In the genomic region with DNA sequence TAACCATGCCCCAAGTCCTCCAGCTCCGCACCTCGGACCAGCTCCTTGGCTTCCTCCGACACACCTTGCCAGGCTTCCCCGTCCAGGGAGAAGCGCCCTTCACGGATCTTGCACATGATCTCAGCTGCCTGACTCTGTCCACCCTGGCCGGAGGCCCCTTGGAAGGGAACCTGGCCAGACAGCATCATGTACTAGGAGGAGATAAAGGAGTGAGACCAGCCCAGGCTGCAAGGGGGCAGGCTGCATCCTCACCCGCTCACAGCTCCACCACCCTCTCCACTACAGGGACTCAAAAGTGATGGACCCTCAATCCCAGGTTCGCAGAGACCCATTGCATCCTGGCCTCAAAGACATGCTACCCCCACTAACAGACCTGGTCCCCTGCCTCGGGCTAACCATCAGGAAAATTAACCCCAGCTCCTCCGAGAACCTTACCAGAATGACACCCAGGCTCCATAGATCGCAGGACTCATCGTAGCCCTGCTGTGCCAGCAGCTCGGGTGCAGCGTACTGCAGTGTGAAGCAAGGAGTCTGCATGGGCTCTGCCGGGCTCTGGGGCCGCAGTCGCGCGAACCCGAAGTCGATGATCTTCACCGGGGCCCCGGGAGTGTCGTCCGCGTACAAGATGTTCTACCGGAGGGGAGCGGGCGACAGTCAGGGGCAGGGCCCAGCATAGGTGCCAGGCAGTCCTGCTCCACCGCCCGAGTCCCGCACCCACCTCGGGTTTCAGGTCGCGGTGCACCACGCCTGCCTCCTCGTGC, we compare ENCODE assay signal across 8 mouse cellular contexts. TPM values are rescaled to one million over a fixed set of nuclear protein-coding genes. Genes with fewer than 3 reads are reported as not detected.
DNase-seq lines count a peak whose midpoint lies in the region; ATAC-seq and TF ChIP-seq lines count a peak whose summit lies in the region.

No protein-coding gene starts in this region.

- H3K4me1 ChIP-seq in heart, embryonic 14.5 days (ENCODE audit: control insufficient read depth in 2 of 2, insufficient read depth in 2 of 2, low read length in 2 of 2), result peaks cover 0 to 9% of the 10 kb centered on the region in 2 experiments; a peak in 3 of 4 replicates
- peaks cover 2% of the 10 kb centered on the region for H3K4me1 ChIP-seq in ES-Bruce4 (ENCODE audit: control insufficient read depth, insufficient read depth, low read length)
- peaks cover 19% of the 10 kb centered on the region for H3K4me1 ChIP-seq in forebrain, embryonic 12.5 days
- H3K4me1 ChIP-seq in liver, embryonic 13.5 days (replicated peaks), result peaks cover 37% of the 10 kb centered on the region

- no peak for TF ChIP-seq POLR2A in ES-Bruce4 (IDR thresholded peaks at IDR 0.05; ENCODE audit: insufficient read depth, low read length)

- DNase-seq in heart, adult 9 months (ENCODE audit: low spot score in 2 of 2), result no peak
- DNase-seq in liver, embryonic 13.5 days, result no peak
- no peak for DNase-seq in thymus, postnatal 10 days (ENCODE audit: low spot score in 2 of 2)
- DNase-seq in ovary, postnatal 10 days (ENCODE audit: low spot score), result no peak
- DNase-seq in adrenal gland, adult 8-10 months, result no peak

- WGBS in heart, embryonic 14.5 days, result 24% methylated on average over 38 of the region's 38 CpGs
- 4% methylated on average over 38 of the region's 38 CpGs for WGBS in forebrain, embryonic 12.5 days
- 16% methylated on average over 38 of the region's 38 CpGs for WGBS in liver, embryonic 13.5 days (ENCODE audit: insufficient replicate concordance)

- no peak for TF ChIP-seq CTCF in ES-Bruce4 (IDR thresholded peaks at IDR 0.05; ENCODE audit: low read depth, low read length)

- no peak for TF ChIP-seq EP300 in ES-Bruce4 (IDR thresholded peaks at IDR 0.05; ENCODE audit: insufficient read depth, low read depth, low read length)

- no peak overlapping the region for H3K27ac ChIP-seq in heart, embryonic 14.5 days (replicated peaks in 1 of 2; ENCODE audit: control insufficient read depth in 1 of 2, insufficient read depth in 1 of 2, low read depth in 2 of 2, low read length in 2 of 2)
- no peak overlapping the region for H3K27ac ChIP-seq in ES-Bruce4 (ENCODE audit: insufficient read depth, low read length)
- no peak overlapping the region for H3K27ac ChIP-seq in forebrain, embryonic 12.5 days
- H3K27ac ChIP-seq in liver, embryonic 13.5 days, result no peak overlapping the region

- peaks cover 38% of the 10 kb centered on the region for H3K27me3 ChIP-seq in heart, embryonic 14.5 days (ENCODE audit: control insufficient read depth, insufficient read depth, low read length)
- no peaks in the 10 kb centered on the region; the same call in none of the 2 replicates for H3K27me3 ChIP-seq in ES-Bruce4 (ENCODE audit: control insufficient read depth, insufficient read depth, low read length, poor library complexity, severe bottlenecking)
- peaks cover 69% of the 10 kb centered on the region for H3K27me3 ChIP-seq in forebrain, embryonic 12.5 days
- peaks cover 49% of the 10 kb centered on the region for H3K27me3 ChIP-seq in liver, embryonic 13.5 days

- no peak overlapping the region for H3K9ac ChIP-seq in heart, embryonic 14.5 days (ENCODE audit: low read length)
- H3K9ac ChIP-seq in ES-Bruce4 (ENCODE audit: low read depth, poor library complexity, severe bottlenecking), result peak overlapping the region; percentile 22; the same call in 1 of the 2 replicates
- H3K9ac ChIP-seq in forebrain, embryonic 12.5 days, result no peak overlapping the region
- no peak overlapping the region for H3K9ac ChIP-seq in liver, embryonic 13.5 days

- peak overlapping the region in 1 of 2 experiments; percentile 22; a peak in 2 of 4 replicates for H3K4me3 ChIP-seq in heart, embryonic 14.5 days (ENCODE audit: control insufficient read depth in 1 of 2, insufficient read depth in 1 of 2, low read depth in 1 of 2, low read length in 2 of 2)
- peak overlapping the region; percentile 41 for H3K4me3 ChIP-seq in ES-Bruce4 (ENCODE audit: low read depth, low read length)
- H3K4me3 ChIP-seq in forebrain, embryonic 12.5 days (replicated peaks), result peak overlapping the region; percentile 38
- 0 out of 2 replicates have a peak overlapping the region, but pooled peaks have one; percentile 19 for H3K4me3 ChIP-seq in liver, embryonic 13.5 days (replicated peaks)

- H3K36me3 ChIP-seq in heart, embryonic 14.5 days (ENCODE audit: control insufficient read depth, insufficient read depth, low read length), result peaks cover 40% of the 10 kb centered on the region
- H3K36me3 ChIP-seq in ES-Bruce4 (ENCODE audit: control insufficient read depth, insufficient read depth, low read length, poor library complexity, severe bottlenecking), result no peaks in the 10 kb centered on the region
- H3K36me3 ChIP-seq in forebrain, embryonic 12.5 days (replicated peaks), result no peaks in the 10 kb centered on the region
- H3K36me3 ChIP-seq in liver, embryonic 13.5 days, result peaks cover 17% of the 10 kb centered on the region

- no peaks in the 10 kb centered on the region for H3K9me3 ChIP-seq in heart, embryonic 14.5 days (ENCODE audit: control insufficient read depth, low read length)
- no peaks in the 10 kb centered on the region for H3K9me3 ChIP-seq in ES-Bruce4 (replicated peaks; ENCODE audit: control insufficient read depth, insufficient read depth, low read length, poor library complexity, severe bottlenecking)
- no peaks in the 10 kb centered on the region for H3K9me3 ChIP-seq in forebrain, embryonic 12.5 days
- H3K9me3 ChIP-seq in liver, embryonic 13.5 days (replicated peaks), result no peaks in the 10 kb centered on the region

- ATAC-seq in heart, embryonic 14.5 days (ENCODE audit: insufficient number of reproducible peaks, insufficient read depth, low FRiP score, low read depth), result no peak
- no peak for ATAC-seq in forebrain, embryonic 12.5 days (ENCODE audit: low FRiP score)
- no peak for ATAC-seq in liver, embryonic 13.5 days (ENCODE audit: low read depth)

- peak overlapping the region; percentile 44 for H3K4me2 ChIP-seq in heart, embryonic 14.5 days (ENCODE audit: low read length)
- peak overlapping the region; percentile 60 for H3K4me2 ChIP-seq in forebrain, embryonic 12.5 days
- H3K4me2 ChIP-seq in liver, embryonic 13.5 days, result peak overlapping the region; percentile 29; the same call in 1 of the 2 replicates

RNA-seq across cellular contexts. Expression of gene Rps6ka4, which starts 9.7 kb away (rescaled TPM):
- polyA plus RNA-seq in heart, embryonic 14.5 days (2014; fragmentation: Nextera tagmentation; extraction: Ambion mirVana), result 11.1 and 13.9 TPM in 2 replicates
- 4.5 and 5.2 TPM in 2 replicates for polyA plus RNA-seq in ES-Bruce4 (2011; ENCODE audit: insufficient read depth, insufficient read length, low read depth, missing spikeins)
- polyA plus RNA-seq in forebrain, embryonic 12.5 days (2016; fragmentation: Nextera tagmentation; extraction: Ambion mirVana), result 6.2 and 8.2 TPM in 2 replicates
- polyA plus RNA-seq in liver, embryonic 13.5 days (2015; fragmentation: Nextera tagmentation; extraction: Ambion mirVana), result 6.1 and 6.8 TPM in 2 replicates
- total RNA-seq in adrenal gland, adult 8-10 months (2022), result 10 to 100 TPM; 30.2 to 42.5 (median 36.1) TPM

RNA-seq across cellular contexts. Expression of gene Ccdc88b, which starts 27.3 kb away (rescaled TPM):
- polyA plus RNA-seq in heart, embryonic 14.5 days (2014; fragmentation: Nextera tagmentation; extraction: Ambion mirVana), result 0.22 and 0.65 TPM in 2 replicates
- polyA plus RNA-seq in ES-Bruce4 (2011; ENCODE audit: insufficient read depth, insufficient read length, low read depth, missing spikeins), result 1.1 and 1.9 TPM in 2 replicates
- 0.43 and 1.1 TPM in 2 replicates for polyA plus RNA-seq in forebrain, embryonic 12.5 days (2016; fragmentation: Nextera tagmentation; extraction: Ambion mirVana)
- 1.9 and 3.1 TPM in 2 replicates for polyA plus RNA-seq in liver, embryonic 13.5 days (2015; fragmentation: Nextera tagmentation; extraction: Ambion mirVana)
- total RNA-seq in adrenal gland, adult 8-10 months (2022), result 1 to 10 TPM; 1.7 to 3.6 (median 2.4) TPM
